Mouse (Mus musculus): ENCODE results near the gene Nsmce4a. TPM values are rescaled to one million over a fixed set of nuclear protein-coding genes. Genes with fewer than 3 reads are reported as not detected.

Nsmce4a gene
- total RNA-seq (2012; rRNA removed) = 67.6 and 81.5 TPM in 2 replicates
- total RNA-seq (2014; rRNA removed) = 208 and 255 TPM in 2 replicates
- 97.9 and 98.4 TPM in 2 replicates for polyA plus RNA-seq (2012; ENCODE audit: insufficient read length, low read depth)

GRCm38 (mm10) chr7:130572821-130573220 lies at the start of gene Nsmce4a:
TSS of gene Nsmce4a (minus strand) at chr7:130573118.
- dilution Hi-C loops (cut with MboI; ENCODE audit: extremely low pct_ligation_motif_present, extremely low pct_unique_long_range_greater_than_20kb, low sequenced_read_pairs) = no loop called here
- DNase-seq (ENCODE audit: extremely low read depth) = no peak
- peaks cover 11 to 46% of the 10 kb centered on the region in 2 experiments for H3K4me1 ChIP-seq (ENCODE audit: control insufficient read depth in 1 of 2, insufficient read depth in 2 of 2)
- TF ChIP-seq GABPA (IDR thresholded peaks at IDR 0.05; ENCODE audit: insufficient replicate concordance, low read depth, low read length) = no peak
- no peak for TF ChIP-seq ZMIZ1 (IDR thresholded peaks at IDR 0.05; ENCODE audit: low read depth, low read length)
- TF ChIP-seq ZKSCAN1 (IDR thresholded peaks at IDR 0.05; ENCODE audit: borderline replicate concordance, low read depth, low read length) = no peak
- no peak for TF ChIP-seq POLR2A (IDR thresholded peaks at IDR 0.05; ENCODE audit: low read depth, low read length)
- TF ChIP-seq JUN (IDR thresholded peaks at IDR 0.05; ENCODE audit: insufficient read depth, low read depth, low read length) = no peak
- no peak for TF ChIP-seq POLR2AphosphoS2 (IDR thresholded peaks at IDR 0.05; ENCODE audit: low read depth, low read length)
- no peak for TF ChIP-seq USF2 (conservative IDR thresholded peaks at IDR 0.05; ENCODE audit: low read depth, low read length)
- TF ChIP-seq ETS1 (conservative IDR thresholded peaks at IDR 0.05; ENCODE audit: low read depth, low read length) = no peak
- TF ChIP-seq EP300 (IDR thresholded peaks at IDR 0.05; ENCODE audit: low read length) = no peak
- TF ChIP-seq TBP (conservative IDR thresholded peaks at IDR 0.05; ENCODE audit: low read depth, low read length) = no peak
- TF ChIP-seq MYC (IDR thresholded peaks at IDR 0.05; ENCODE audit: low read depth, low read length) = no peak
- no peak for TF ChIP-seq MAFK (IDR thresholded peaks at IDR 0.05; ENCODE audit: insufficient replicate concordance, low read length)
- TF ChIP-seq CTCF (conservative IDR thresholded peaks at IDR 0.05 in 1 of 2, IDR thresholded peaks at IDR 0.05 in 1 of 2; ENCODE audit: low read depth in 2 of 2, low read length in 2 of 2) = no peak
- no peaks in the 10 kb centered on the region for H3K9me3 ChIP-seq (replicated peaks; ENCODE audit: low read length)
- no peak within 1 kb of the TSS for H3K27ac ChIP-seq (ENCODE audit: insufficient read depth, low read depth)
- H3K4me3 ChIP-seq (replicated peaks in 1 of 3; ENCODE audit: low read depth in 2 of 3, low read length in 2 of 3, poor library complexity in 1 of 3) = no peak within 1 kb of the TSS
- H3K9ac ChIP-seq (ENCODE audit: insufficient read depth, low read depth) = no peak within 1 kb of the TSS
- no peaks in the 10 kb centered on the region for H3K79me2 ChIP-seq (replicated peaks; ENCODE audit: control insufficient read depth, extremely low read depth, insufficient read depth, poor library complexity, severe bottlenecking)
- no peak within 1 kb of the TSS for H3K4me2 ChIP-seq (ENCODE audit: insufficient read depth, low read depth, poor library complexity, severe bottlenecking)
- in situ Hi-C loops (cut with MboI; ENCODE audit: low pct_ligation_motif_present, low pct_unique_long_range_greater_than_20kb, low sequenced_read_pairs) = no loop called here
- H3K27me3 ChIP-seq (replicated peaks) = peaks cover 3% of the 10 kb centered on the region
- H3K36me3 ChIP-seq (replicated peaks in 1 of 2; ENCODE audit: control insufficient read depth in 1 of 2, insufficient read depth in 1 of 2, low read length in 1 of 2) = no peaks in the 10 kb centered on the region

GRCm38 (mm10) chr7:130622359-130622758 lies 49.4 kb upstream of the Nsmce4a start:
- in situ Hi-C loops (cut with MboI; ENCODE audit: low pct_ligation_motif_present, low pct_unique_long_range_greater_than_20kb, low sequenced_read_pairs) (no loop called here), dilution Hi-C loops (cut with MboI; ENCODE audit: extremely low pct_ligation_motif_present, extremely low pct_unique_long_range_greater_than_20kb, low sequenced_read_pairs) (no loop called here)
- DNase-seq (ENCODE audit: extremely low read depth) = no peak
- H3K4me2 ChIP-seq (ENCODE audit: insufficient read depth, low read depth, poor library complexity, severe bottlenecking) = no peak overlapping the region
- H3K27ac ChIP-seq (ENCODE audit: insufficient read depth, low read depth) = no peak overlapping the region
- TF ChIP-seq PAX5 (IDR thresholded peaks at IDR 0.05; ENCODE audit: low read length) = no peak
- no peaks in the 10 kb centered on the region for H3K9me3 ChIP-seq (replicated peaks; ENCODE audit: low read length)
- H3K79me2 ChIP-seq (replicated peaks; ENCODE audit: control insufficient read depth, extremely low read depth, insufficient read depth, poor library complexity, severe bottlenecking) = no peaks in the 10 kb centered on the region
- no peaks in the 10 kb centered on the region for H3K4me1 ChIP-seq (ENCODE audit: control insufficient read depth in 1 of 2, insufficient read depth in 2 of 2)
- H3K9ac ChIP-seq (ENCODE audit: insufficient read depth, low read depth) = no peak overlapping the region
- peaks cover 96% of the 10 kb centered on the region for H3K27me3 ChIP-seq (replicated peaks)
- H3K4me3 ChIP-seq (replicated peaks in 1 of 3; ENCODE audit: low read depth in 2 of 3, low read length in 2 of 3, poor library complexity in 1 of 3) = no peak overlapping the region
- H3K36me3 ChIP-seq (replicated peaks in 1 of 2; ENCODE audit: control insufficient read depth in 1 of 2, insufficient read depth in 1 of 2, low read length in 1 of 2) = no peaks in the 10 kb centered on the region

GRCm38 (mm10) chr7:130621953-130622352 lies 49.0 kb upstream of the Nsmce4a start:
- Histone ChIP-seq H3K4me1 (ENCODE audit: control insufficient read depth in 1 of 2, insufficient read depth in 2 of 2) (no peaks in the 10 kb centered on the region), H3K4me2 (ENCODE audit: insufficient read depth, low read depth, poor library complexity, severe bottlenecking) (no peak overlapping the region), H3K79me2 (replicated peaks; ENCODE audit: control insufficient read depth, extremely low read depth, insufficient read depth, poor library complexity, severe bottlenecking) (no peaks in the 10 kb centered on the region), H3K4me3 (replicated peaks in 1 of 3; ENCODE audit: low read depth in 2 of 3, low read length in 2 of 3, poor library complexity in 1 of 3) (no peak overlapping the region), H3K9ac (ENCODE audit: insufficient read depth, low read depth) (no peak overlapping the region), H3K9me3 (replicated peaks; ENCODE audit: low read length) (no peaks in the 10 kb centered on the region), H3K27ac (ENCODE audit: insufficient read depth, low read depth) (no peak overlapping the region), H3K36me3 (replicated peaks in 1 of 2; ENCODE audit: control insufficient read depth in 1 of 2, insufficient read depth in 1 of 2, low read length in 1 of 2) (no peaks in the 10 kb centered on the region), H3K27me3 (replicated peaks) (peaks cover 96% of the 10 kb centered on the region)
- DNase-seq (ENCODE audit: extremely low read depth) = no peak
- TF ChIP-seq MYC (IDR thresholded peaks at IDR 0.05; ENCODE audit: low read depth, low read length) = no peak
- no peak for TF ChIP-seq ZC3H11A (IDR thresholded peaks at IDR 0.05; ENCODE audit: low read depth, low read length)
- no peak for TF ChIP-seq NRF1 (IDR thresholded peaks at IDR 0.05; ENCODE audit: low read depth, low read length)
- TF ChIP-seq MAZ (IDR thresholded peaks at IDR 0.05; ENCODE audit: low read depth, low read length) = no peak
- TF ChIP-seq BHLHE40 (IDR thresholded peaks at IDR 0.05; ENCODE audit: low read depth, low read length) = no peak
- no peak for TF ChIP-seq MEF2A (IDR thresholded peaks at IDR 0.05; ENCODE audit: borderline replicate concordance, low read depth, low read length)
- TF ChIP-seq NELFE (IDR thresholded peaks at IDR 0.05; ENCODE audit: low read depth, low read length) = no peak
- no peak for TF ChIP-seq JUND (conservative IDR thresholded peaks at IDR 0.05; ENCODE audit: low read depth, low read length)
- TF ChIP-seq EP300 (IDR thresholded peaks at IDR 0.05; ENCODE audit: low read length) = no peak
- TF ChIP-seq UBTF (IDR thresholded peaks at IDR 0.05; ENCODE audit: low read depth, low read length) = no peak
- no peak for TF ChIP-seq USF1 (IDR thresholded peaks at IDR 0.05; ENCODE audit: low read depth, low read length)
- TF ChIP-seq MXI1 (IDR thresholded peaks at IDR 0.05; ENCODE audit: low read depth, low read length) = no peak
- no peak for TF ChIP-seq GABPA (IDR thresholded peaks at IDR 0.05; ENCODE audit: insufficient replicate concordance, low read depth, low read length)
- no peak for TF ChIP-seq POLR2AphosphoS2 (IDR thresholded peaks at IDR 0.05; ENCODE audit: low read depth, low read length)
- TF ChIP-seq ZKSCAN1 (IDR thresholded peaks at IDR 0.05; ENCODE audit: borderline replicate concordance, low read depth, low read length) = no peak
- no peak for TF ChIP-seq TCF12 (IDR thresholded peaks at IDR 0.05; ENCODE audit: low read depth, low read length)
- dilution Hi-C loops (cut with MboI; ENCODE audit: extremely low pct_ligation_motif_present, extremely low pct_unique_long_range_greater_than_20kb, low sequenced_read_pairs) = no loop called here
- in situ Hi-C loops (cut with MboI; ENCODE audit: low pct_ligation_motif_present, low pct_unique_long_range_greater_than_20kb, low sequenced_read_pairs) = no loop called here
